Mouse (Mus musculus): Measurements from ENCODE around the gene Afap1. TPM values are rescaled to one million over a fixed set of nuclear protein-coding genes. Genes with fewer than 3 reads are reported as not detected.

Gene Afap1
- polyA plus RNA-seq, 1 experiment from 2014 or later = 21.6 TPM

GRCm38 (mm10) chr5:35884262-35884661 lies 8.9 kb upstream of the Afap1 start:
- Histone ChIP-seq H3K36me3 (no peaks in the 10 kb centered on the region), H3K9me3 (no peaks in the 10 kb centered on the region), H3K27me3 (no peaks in the 10 kb centered on the region), H3K4me3 (no peak overlapping the region), H3K4me2 (no peak overlapping the region), H3K4me1 (no peaks in the 10 kb centered on the region; the same call in 1 of the 2 replicates), H3K9ac (no peak overlapping the region), H3K27ac (no peak overlapping the region)
- ATAC-seq (ENCODE audit: insufficient number of reproducible peaks, low FRiP score, low TSS enrichment, low read depth) = no peak
- WGBS = 42% methylated on average over 11 of the region's 11 CpGs

- Histone ChIP-seq H3K4me2 (no peak overlapping the region), H3K27me3 (no peaks in the 10 kb centered on the region), H3K9ac (no peak overlapping the region), H3K27ac (no peak overlapping the region), H3K4me3 (no peak overlapping the region), H3K4me1 (no peaks in the 10 kb centered on the region; the same call in 1 of the 2 replicates), H3K36me3 (no peaks in the 10 kb centered on the region), H3K9me3 (no peaks in the 10 kb centered on the region)
- 77% methylated on average over 5 of the region's 5 CpGs for WGBS
- no peak for ATAC-seq (ENCODE audit: insufficient number of reproducible peaks, low FRiP score, low TSS enrichment, low read depth)
Observed at GRCm38 (mm10) chr5:35884689-35885088, 8.4 kb upstream of the Afap1 start.

- H3K4me2 ChIP-seq = no peak overlapping the region
- no peak overlapping the region for H3K9ac ChIP-seq
- peaks cover 8% of the 10 kb centered on the region for H3K4me1 ChIP-seq
- ATAC-seq (ENCODE audit: insufficient number of reproducible peaks, low FRiP score, low TSS enrichment, low read depth) = no peak
- no peaks in the 10 kb centered on the region for H3K9me3 ChIP-seq
- H3K4me3 ChIP-seq = no peak overlapping the region
- no peak overlapping the region for H3K27ac ChIP-seq
- 55% methylated on average over 9 of the region's 9 CpGs for WGBS
- no peaks in the 10 kb centered on the region for H3K36me3 ChIP-seq
- 0 out of 2 replicates have a peak, but pooled peaks cover 4% of the 10 kb centered on the region for H3K27me3 ChIP-seq
Observed at GRCm38 (mm10) chr5:35888959-35889358, 4.2 kb upstream of the Afap1 start.

DNA sequence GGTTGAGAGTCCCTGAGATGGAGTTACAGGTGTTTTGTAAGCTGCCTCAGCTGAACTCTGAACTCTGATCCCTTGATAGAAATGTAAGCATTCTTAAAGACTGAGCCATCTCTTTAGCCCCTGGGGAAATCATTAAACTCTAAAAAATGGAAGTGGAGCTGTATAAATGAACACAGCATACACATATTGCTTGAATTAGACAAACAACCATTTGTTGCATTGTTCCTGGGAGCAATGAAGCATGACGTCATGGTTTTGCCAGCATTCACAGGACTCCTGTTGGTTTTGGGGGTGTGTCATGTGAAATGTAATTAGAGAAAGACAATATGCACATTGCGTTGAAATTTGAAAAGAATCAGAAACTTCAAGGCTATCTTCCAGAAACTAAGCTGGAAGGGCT lies 3.5 kb upstream of the Afap1 start:
- H3K36me3 ChIP-seq = no peaks in the 10 kb centered on the region
- 0 out of 2 replicates have a peak, but pooled peaks cover 4% of the 10 kb centered on the region for H3K27me3 ChIP-seq
- H3K4me1 ChIP-seq = peaks cover 12% of the 10 kb centered on the region
- no peak overlapping the region for H3K4me2 ChIP-seq
- no peak overlapping the region for H3K9ac ChIP-seq
- no peak for ATAC-seq (ENCODE audit: insufficient number of reproducible peaks, low FRiP score, low TSS enrichment, low read depth)
- H3K27ac ChIP-seq = no peak overlapping the region
- H3K4me3 ChIP-seq = no peak overlapping the region
- 49% methylated on average over 2 of the region's 2 CpGs for WGBS
- no peaks in the 10 kb centered on the region for H3K9me3 ChIP-seq

DNA sequence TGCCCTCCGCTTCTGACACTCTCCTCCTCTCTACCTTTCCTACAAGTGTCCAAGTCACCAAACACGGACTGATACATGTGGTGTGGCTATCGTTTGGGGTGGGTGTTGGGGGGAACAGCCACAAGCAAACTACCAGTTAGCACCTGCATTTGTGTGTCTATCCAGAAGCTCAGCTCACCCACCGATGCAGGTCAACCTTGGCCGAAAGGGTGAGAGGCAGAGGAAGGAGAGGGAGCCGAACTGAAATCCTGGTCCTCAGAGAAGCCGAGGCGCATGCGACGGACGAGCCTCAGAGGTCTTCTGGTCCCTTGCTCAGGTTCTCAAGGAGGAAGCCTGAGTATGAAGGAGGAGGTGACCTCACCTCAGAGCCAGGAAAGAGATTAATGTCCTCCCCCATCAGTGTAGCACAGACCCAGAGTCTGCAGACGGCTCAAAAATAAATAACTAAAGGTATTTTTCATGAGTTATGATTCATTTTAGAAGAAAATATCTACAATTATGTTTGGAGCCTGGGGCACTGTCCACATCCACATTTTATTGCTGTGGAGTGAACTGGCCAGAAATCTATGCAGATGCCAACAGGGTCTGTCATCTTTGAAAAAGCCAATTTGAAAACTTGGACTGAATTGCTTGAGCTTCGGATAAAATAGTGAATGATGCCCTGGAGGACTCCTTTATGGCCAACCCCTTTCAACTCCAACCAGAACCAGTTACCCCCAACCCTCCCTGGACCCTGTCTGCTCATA lies 2.0 kb upstream of the Afap1 start:
- H3K27me3 ChIP-seq = 0 out of 2 replicates have a peak, but pooled peaks cover 4% of the 10 kb centered on the region
- H3K27ac ChIP-seq = no peak overlapping the region
- ATAC-seq (ENCODE audit: insufficient number of reproducible peaks, low FRiP score, low TSS enrichment, low read depth) = no peak
- 82% methylated on average over 13 of the region's 13 CpGs for WGBS
- no peaks in the 10 kb centered on the region for H3K9me3 ChIP-seq
- H3K4me1 ChIP-seq = peaks cover 25% of the 10 kb centered on the region
- no peak overlapping the region for H3K4me2 ChIP-seq
- H3K4me3 ChIP-seq = no peak overlapping the region
- no peak overlapping the region for H3K9ac ChIP-seq
- no peaks in the 10 kb centered on the region for H3K36me3 ChIP-seq

DNA sequence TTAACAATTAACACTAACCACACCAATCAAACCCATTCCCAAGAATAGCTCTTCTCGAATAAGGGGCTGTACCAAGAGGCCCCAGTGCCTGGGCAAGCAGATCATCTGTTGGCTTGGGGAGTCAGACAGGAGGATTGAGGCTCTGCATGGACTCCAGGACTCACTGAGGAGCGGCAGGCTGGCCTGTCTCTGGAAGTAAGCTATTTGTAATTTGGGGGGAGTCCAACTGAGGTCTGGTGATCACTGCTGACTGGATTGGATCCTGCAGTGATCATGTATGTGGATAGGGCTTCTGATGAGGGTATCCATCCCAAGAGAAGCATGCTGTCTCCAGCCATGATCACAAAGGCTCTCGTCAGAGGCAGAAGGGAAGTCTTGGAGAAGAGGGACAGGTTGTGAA lies 756 bp upstream of the Afap1 start:
- no peak overlapping the region for H3K4me2 ChIP-seq
- WGBS = 86% methylated on average over 3 of the region's 3 CpGs
- peaks cover 35% of the 10 kb centered on the region for H3K4me1 ChIP-seq
- H3K36me3 ChIP-seq = no peaks in the 10 kb centered on the region
- no peak for ATAC-seq (ENCODE audit: insufficient number of reproducible peaks, low FRiP score, low TSS enrichment, low read depth)
- no peaks in the 10 kb centered on the region for H3K9me3 ChIP-seq
- H3K27ac ChIP-seq = no peak overlapping the region
- H3K27me3 ChIP-seq = 0 out of 2 replicates have a peak, but pooled peaks cover 4% of the 10 kb centered on the region
- no peak overlapping the region for H3K9ac ChIP-seq
- H3K4me3 ChIP-seq = no peak overlapping the region

- peak overlapping the region; percentile 83 for H3K4me2 ChIP-seq
Observed at GRCm38 (mm10) chr5:35893805-35894260, 714 bp downstream of the Afap1 start.

DNA sequence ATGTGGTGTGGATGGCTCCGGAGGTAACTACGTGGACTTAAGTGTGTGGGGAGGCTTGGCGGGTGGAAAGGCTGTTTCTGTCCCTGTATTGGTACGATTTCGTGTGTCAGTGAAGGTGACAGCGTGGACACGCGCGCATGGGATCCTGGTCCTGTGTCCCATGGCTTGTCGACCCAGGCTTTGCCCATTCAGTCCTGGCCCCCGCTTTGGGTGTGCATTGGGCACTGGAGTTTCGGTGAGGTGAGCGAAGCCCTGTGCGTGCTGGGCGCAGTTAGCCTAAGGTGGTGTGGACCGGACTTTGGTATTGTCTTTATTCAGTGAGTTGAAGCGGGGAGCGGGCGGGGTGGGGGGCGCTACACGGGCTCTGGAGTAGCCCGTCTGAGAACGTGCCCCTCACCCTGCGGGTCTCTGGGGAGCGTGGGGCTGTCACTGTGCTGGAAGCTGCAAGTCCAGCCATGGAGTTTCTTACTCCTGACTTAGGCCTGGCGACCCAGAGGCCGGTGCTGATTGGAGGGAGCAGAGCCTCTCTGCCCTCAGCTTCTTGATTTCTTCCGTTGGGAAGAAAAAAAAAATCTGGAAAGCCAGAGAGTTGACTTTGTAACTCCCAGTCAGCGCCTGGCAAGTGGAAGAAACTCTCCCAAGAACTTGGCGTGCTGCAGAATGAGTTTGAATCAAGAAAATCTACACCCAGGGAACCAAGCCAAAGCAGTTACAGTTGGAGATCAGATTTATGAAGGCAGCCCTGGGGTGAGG lies 1.4 kb downstream of the Afap1 start:
- Histone ChIP-seq H3K27ac (peak overlapping the region; percentile 85), H3K4me3 (peak overlapping the region; percentile 97), H3K27me3 (0 out of 2 replicates have a peak, but pooled peaks cover 4% of the 10 kb centered on the region), H3K9ac (peak overlapping the region; percentile 96), H3K36me3 (no peaks in the 10 kb centered on the region), H3K9me3 (no peaks in the 10 kb centered on the region), H3K4me2 (peak overlapping the region; percentile 83), H3K4me1 (peaks cover 45% of the 10 kb centered on the region)
- no peak for ATAC-seq (ENCODE audit: insufficient number of reproducible peaks, low FRiP score, low TSS enrichment, low read depth)
- WGBS = 4% methylated on average over 30 of the region's 30 CpGs

More at GRCm38 (mm10) chr5:35893805-35894260, 714 bp downstream of the Afap1 start:
- Histone ChIP-seq H3K9ac (peak overlapping the region; percentile 96), H3K4me3 (peak overlapping the region; percentile 97), H3K27me3 (0 out of 2 replicates have a peak, but pooled peaks cover 4% of the 10 kb centered on the region), H3K4me1 (peaks cover 42% of the 10 kb centered on the region), H3K9me3 (no peaks in the 10 kb centered on the region), H3K36me3 (no peaks in the 10 kb centered on the region), H3K27ac (peak overlapping the region; percentile 85)
- 0% methylated on average over 21 of the region's 21 CpGs for WGBS
- ATAC-seq (ENCODE audit: insufficient number of reproducible peaks, low FRiP score, low TSS enrichment, low read depth) = no peak

DNA sequence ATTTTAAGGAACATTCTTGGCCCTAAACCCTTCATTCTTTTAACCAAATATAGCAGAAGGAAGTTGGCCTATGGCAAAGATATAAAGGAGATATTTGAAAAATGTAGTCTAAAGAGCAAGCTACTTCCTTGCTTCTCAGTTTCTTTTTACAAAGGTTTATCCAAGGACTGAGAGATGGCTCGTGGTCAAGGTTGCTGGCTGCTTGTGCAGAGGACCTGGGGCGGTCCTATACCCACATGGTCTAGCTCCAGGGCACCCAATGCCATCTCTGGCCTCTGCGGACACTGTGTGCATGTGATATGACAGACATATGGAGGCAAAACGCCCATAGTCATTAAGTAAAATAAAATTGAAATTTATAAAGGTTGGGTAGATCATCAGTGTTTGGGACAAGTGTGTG lies 2.8 kb downstream of the Afap1 start:
- no peaks in the 10 kb centered on the region for H3K36me3 ChIP-seq

DNA sequence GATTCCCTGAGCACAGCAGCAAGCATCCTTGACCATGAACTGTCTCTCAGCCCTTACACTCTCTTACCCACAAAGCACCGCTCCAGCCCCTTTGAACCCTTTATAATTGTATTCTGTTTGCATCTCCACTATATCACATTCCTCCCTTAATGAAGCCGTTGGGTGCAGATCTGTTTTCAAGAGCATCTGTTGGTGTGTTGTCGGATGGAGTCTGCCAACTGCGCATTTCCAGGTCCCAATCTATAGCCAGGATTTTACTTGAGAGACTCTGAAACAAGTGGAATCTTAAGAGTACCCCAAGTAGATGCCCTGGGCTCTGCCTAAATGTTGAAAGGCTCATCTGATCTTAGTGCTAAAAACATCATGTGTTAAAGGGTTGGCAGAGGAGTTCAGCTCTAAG lies 3.4 kb downstream of the Afap1 start:
- H3K4me1 ChIP-seq = peaks cover 64% of the 10 kb centered on the region
- 0 out of 2 replicates have a peak, but pooled peaks cover 4% of the 10 kb centered on the region for H3K27me3 ChIP-seq
- 86% methylated on average over 4 of the region's 4 CpGs for WGBS
- H3K36me3 ChIP-seq = no peaks in the 10 kb centered on the region
- H3K9ac ChIP-seq = no peak overlapping the region
- H3K27ac ChIP-seq = no peak overlapping the region
- H3K4me2 ChIP-seq = no peak overlapping the region
- ATAC-seq (ENCODE audit: insufficient number of reproducible peaks, low FRiP score, low TSS enrichment, low read depth) = no peak
- no peak overlapping the region for H3K4me3 ChIP-seq
- no peaks in the 10 kb centered on the region for H3K9me3 ChIP-seq

More for the DNA sequence above, 2.8 kb downstream of the Afap1 start:
- WGBS = 91% methylated on average over 4 of the region's 4 CpGs
- H3K9me3 ChIP-seq = no peaks in the 10 kb centered on the region
- ATAC-seq (ENCODE audit: insufficient number of reproducible peaks, low FRiP score, low TSS enrichment, low read depth) = no peak
- peak overlapping the region; percentile 85; the same call in 1 of the 2 replicates for H3K27ac ChIP-seq
- H3K4me1 ChIP-seq = peaks cover 58% of the 10 kb centered on the region
- H3K27me3 ChIP-seq = 0 out of 2 replicates have a peak, but pooled peaks cover 4% of the 10 kb centered on the region
- H3K4me3 ChIP-seq = no peak overlapping the region
- H3K4me2 ChIP-seq = no peak overlapping the region
- no peak overlapping the region for H3K9ac ChIP-seq

- Histone ChIP-seq H3K4me3 (no peak overlapping the region), H3K4me2 (no peak overlapping the region), H3K4me1 (peaks cover 64% of the 10 kb centered on the region), H3K9ac (no peak overlapping the region), H3K9me3 (no peaks in the 10 kb centered on the region), H3K27ac (no peak overlapping the region), H3K36me3 (no peaks in the 10 kb centered on the region), H3K27me3 (no peaks in the 10 kb centered on the region)
- ATAC-seq (ENCODE audit: insufficient number of reproducible peaks, low FRiP score, low TSS enrichment, low read depth) = no peak
- 78% methylated on average over 4 of the region's 4 CpGs for WGBS
Observed at GRCm38 (mm10) chr5:35897147-35897546, 4.0 kb downstream of the Afap1 start.

- H3K27me3 ChIP-seq = no peaks in the 10 kb centered on the region
- no peaks in the 10 kb centered on the region for H3K9me3 ChIP-seq
- 0 out of 2 replicates have a peak, but pooled peaks cover 3% of the 10 kb centered on the region for H3K36me3 ChIP-seq
- no peak overlapping the region for H3K9ac ChIP-seq
- H3K4me2 ChIP-seq = no peak overlapping the region
- no peak overlapping the region for H3K4me3 ChIP-seq
- 69% methylated on average over 4 of the region's 4 CpGs for WGBS
- peaks cover 57% of the 10 kb centered on the region for H3K4me1 ChIP-seq
- no peak overlapping the region for H3K27ac ChIP-seq
- ATAC-seq (ENCODE audit: insufficient number of reproducible peaks, low FRiP score, low TSS enrichment, low read depth) = no peak
Observed at GRCm38 (mm10) chr5:35898114-35898513, 5.0 kb downstream of the Afap1 start.

Data from limb, embryonic 15.5 days (tissue).